Mouse (Mus musculus) heart, postnatal 0 days (tissue): Measurements from ENCODE around the gene Trap1.

ENCODE experiments used
- CTCF ChIP-seq: IDR thresholded peaks from 2 replicates; pipeline ENCODE4 v1.5.1; 2016; ENCODE audit warnings: antibody characterized with exemption, control low read depth, low read depth
- EP300 ChIP-seq: IDR thresholded peaks from 2 replicates; pipeline ENCODE4 v1.6.1; 2016; ENCODE audit warnings: antibody characterized with exemption, low read depth

DNA sequence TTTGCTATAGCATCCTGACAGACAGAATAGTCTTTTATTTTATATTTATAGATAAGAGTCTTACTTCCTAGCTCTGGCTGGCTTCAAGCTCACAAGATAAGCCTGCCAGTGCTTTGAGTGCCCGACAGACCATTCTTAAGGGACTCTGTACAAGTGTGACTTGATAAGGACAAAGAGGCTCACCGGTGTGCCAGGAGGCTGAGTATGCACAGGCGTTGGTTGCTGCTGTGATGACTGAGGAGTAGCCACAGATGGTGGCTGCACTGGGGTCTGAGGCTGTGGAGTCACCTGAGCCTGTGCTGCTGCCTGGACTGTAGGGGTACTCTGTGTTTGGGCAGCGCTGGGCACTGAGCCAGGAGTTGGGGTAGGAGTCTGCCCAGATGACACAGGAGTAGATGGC is 39.4 kb upstream of the Trap1 start:
- no peak for TF ChIP-seq CTCF
- TF ChIP-seq EP300, result no peak
